Mouse (Mus musculus) mature B cell (primary cell): ENCODE data around the gene Dnajb5.

Source experiments
- in situ Hi-C: fragments of 300-500 bp; cut with MboI; formaldehyde crosslinking; loops from 2 replicates; pipeline ENCODE4 v1.14.3; 2019

Gene Dnajb5

GRCm38 (mm10) chr4:42949676-42950051 is at the start of gene Dnajb5:
TSS of gene Dnajb5 (plus strand) at chr4:42949814.
- in situ Hi-C loops, result no loop called here

GRCm38 (mm10) chr4:42900878-42901277 is 48.7 kb upstream of the Dnajb5 start:
- in situ Hi-C loops, result no loop called here

GRCm38 (mm10) chr4:42902174-42902573 is 47.4 kb upstream of the Dnajb5 start:
- in situ Hi-C loops, result no loop called here

- in situ Hi-C loops, result no loop called here
These were observed 46.9 kb upstream of the Dnajb5 start for GRCm38 (mm10) chr4:42902730-42903129.

GRCm38 (mm10) chr4:42903942-42904341 is 45.7 kb upstream of the Dnajb5 start:
- in situ Hi-C loops, result no loop called here

GRCm38 (mm10) chr4:42904523-42904922 is 45.1 kb upstream of the Dnajb5 start:
- in situ Hi-C loops, result no loop called here

GRCm38 (mm10) chr4:42904966-42905365 is 44.6 kb upstream of the Dnajb5 start:
- in situ Hi-C loops, result no loop called here

- in situ Hi-C loops, result no loop called here
These were observed 36.2 kb upstream of the Dnajb5 start for GRCm38 (mm10) chr4:42913391-42913790.

- in situ Hi-C loops, result no loop called here
These were observed 34.3 kb upstream of the Dnajb5 start for GRCm38 (mm10) chr4:42915311-42915710.

- in situ Hi-C loops, result no loop called here
These were observed 33.6 kb upstream of the Dnajb5 start for GRCm38 (mm10) chr4:42915966-42916365.

GRCm38 (mm10) chr4:42916617-42917401 is 32.8 kb upstream of the Dnajb5 start, which contains the start of gene Phf24:
TSS of gene Phf24 (plus strand) at chr4:42916660.
- in situ Hi-C loops, result no loop called here

- in situ Hi-C loops, result no loop called here
These were observed 32.2 kb upstream of the Dnajb5 start for GRCm38 (mm10) chr4:42917402-42917774.

GRCm38 (mm10) chr4:42920726-42921125 is 28.9 kb upstream of the Dnajb5 start:
- in situ Hi-C loops, result no loop called here

- in situ Hi-C loops, result no loop called here
These were observed 28.1 kb upstream of the Dnajb5 start for GRCm38 (mm10) chr4:42921536-42921935.

- in situ Hi-C loops, result no loop called here
These were observed 27.6 kb upstream of the Dnajb5 start for GRCm38 (mm10) chr4:42922056-42922455.

GRCm38 (mm10) chr4:42922461-42922860 is 27.2 kb upstream of the Dnajb5 start:
- in situ Hi-C loops, result no loop called here

GRCm38 (mm10) chr4:42924095-42924710 is 25.4 kb upstream of the Dnajb5 start:
- in situ Hi-C loops, result no loop called here

GRCm38 (mm10) chr4:42928209-42928608 is 21.4 kb upstream of the Dnajb5 start:
- in situ Hi-C loops, result no loop called here

- in situ Hi-C loops, result no loop called here
These were observed 20.7 kb upstream of the Dnajb5 start for GRCm38 (mm10) chr4:42928952-42929351.

GRCm38 (mm10) chr4:42932229-42932969 is 17.2 kb upstream of the Dnajb5 start:
- in situ Hi-C loops, result no loop called here

GRCm38 (mm10) chr4:42933630-42934029 is 16.0 kb upstream of the Dnajb5 start:
- in situ Hi-C loops, result no loop called here

GRCm38 (mm10) chr4:42941396-42941795 is 8.2 kb upstream of the Dnajb5 start:
- in situ Hi-C loops, result no loop called here

GRCm38 (mm10) chr4:42943341-42943740 is 6.3 kb upstream of the Dnajb5 start:
- in situ Hi-C loops, result no loop called here
